Mouse (Mus musculus): ENCODE results near the gene Gm14147. TPM values are rescaled to one million over a fixed set of nuclear protein-coding genes. Genes with fewer than 3 reads are reported as not detected.
"Not testable (repeated sequence)": the region's sequence is repeated elsewhere in the genome, so short reads cannot be mapped to it uniquely, and the experiment has no call there.

Gm14147 gene
- polyA plus RNA-seq (2015; fragmentation: Nextera tagmentation; extraction: Ambion mirVana), result not detected in 2 replicates

- not testable (repeated sequence) for H3K27me3 ChIP-seq (ENCODE audit: control insufficient read depth, insufficient read depth, low read length); H3K9ac ChIP-seq (ENCODE audit: low read length); H3K4me1 ChIP-seq (ENCODE audit: control insufficient read depth, insufficient read depth, low read length); H3K36me3 ChIP-seq (ENCODE audit: control insufficient read depth, insufficient read depth, low read length); H3K27ac ChIP-seq (ENCODE audit: low read length); H3K4me2 ChIP-seq (ENCODE audit: low read depth, low read length); H3K4me3 ChIP-seq (replicated peaks; ENCODE audit: low read length); ATAC-seq (ENCODE audit: insufficient read depth, low FRiP score); H3K9me3 ChIP-seq (replicated peaks; ENCODE audit: control insufficient read depth, low read length)
- WGBS, result no CpG with 5 or more reads among the region's 3 CpGs
Observed at GRCm38 (mm10) chr2:151097945-151098344, at the start of gene Gm14147. TSS of gene Gm14147 (plus strand) at chr2:151098245.

- no peak overlapping the region for H3K27ac ChIP-seq (ENCODE audit: low read length)
- no peak overlapping the region for H3K9ac ChIP-seq (ENCODE audit: low read length)
- H3K4me1 ChIP-seq (ENCODE audit: control insufficient read depth, insufficient read depth, low read length), result no peaks in the 10 kb centered on the region
- no peaks in the 10 kb centered on the region for H3K27me3 ChIP-seq (ENCODE audit: control insufficient read depth, insufficient read depth, low read length)
- H3K36me3 ChIP-seq (ENCODE audit: control insufficient read depth, insufficient read depth, low read length), result no peaks in the 10 kb centered on the region
- no peak overlapping the region for H3K4me3 ChIP-seq (replicated peaks; ENCODE audit: low read length)
- WGBS, result 73% methylated on average over 1 of the region's 1 CpGs
- peak; percentile 66 for ATAC-seq (ENCODE audit: insufficient read depth, low FRiP score)
- no peaks in the 10 kb centered on the region for H3K9me3 ChIP-seq (replicated peaks; ENCODE audit: control insufficient read depth, low read length)
- no peak overlapping the region for H3K4me2 ChIP-seq (ENCODE audit: low read depth, low read length)
Observed at GRCm38 (mm10) chr2:151056637-151057036, 41.4 kb upstream of the Gm14147 start.

- H3K36me3 ChIP-seq (ENCODE audit: control insufficient read depth, insufficient read depth, low read length); H3K27ac ChIP-seq (ENCODE audit: low read length); H3K4me1 ChIP-seq (ENCODE audit: control insufficient read depth, insufficient read depth, low read length); H3K9ac ChIP-seq (ENCODE audit: low read length); ATAC-seq (ENCODE audit: insufficient read depth, low FRiP score); H3K9me3 ChIP-seq (replicated peaks; ENCODE audit: control insufficient read depth, low read length); H3K4me2 ChIP-seq (ENCODE audit: low read depth, low read length); H3K27me3 ChIP-seq (ENCODE audit: control insufficient read depth, insufficient read depth, low read length); H3K4me3 ChIP-seq (replicated peaks; ENCODE audit: low read length): not testable (repeated sequence)
- WGBS, result no CpG with 5 or more reads among the region's 3 CpGs
Observed at GRCm38 (mm10) chr2:151092250-151092649, 5.8 kb upstream of the Gm14147 start, which contains the start of gene Gm14151. TSS of gene Gm14151 (minus strand) at chr2:151092350.

Other genes with a start within 250 kb of the Gm14147 start
- 57.8 and 67.9 TPM in 2 replicates for gene Abhd12, start 193.5 kb upstream of the Gm14147 start, polyA plus RNA-seq (2015; fragmentation: Nextera tagmentation; extraction: Ambion mirVana)
- gene Gins1, start 192.8 kb upstream of the Gm14147 start, polyA plus RNA-seq (2015; fragmentation: Nextera tagmentation; extraction: Ambion mirVana), result 22.1 and 25.4 TPM in 2 replicates
- 6.2 and 8.6 TPM in 2 replicates for gene Ninl, start 58.9 kb upstream of the Gm14147 start, polyA plus RNA-seq (2015; fragmentation: Nextera tagmentation; extraction: Ambion mirVana)
- 49.5 and 57.2 TPM in 2 replicates for gene Nanp, start 58.8 kb upstream of the Gm14147 start, polyA plus RNA-seq (2015; fragmentation: Nextera tagmentation; extraction: Ambion mirVana)
- not detected in 2 replicates for gene Gm14151, start 5.9 kb upstream of the Gm14147 start, polyA plus RNA-seq (2015; fragmentation: Nextera tagmentation; extraction: Ambion mirVana)

Data from stomach, embryonic 16.5 days (tissue).